Mouse (Mus musculus) spleen, adult 12 weeks (tissue): Measurements from ENCODE around the gene Dbi.

Source experiments
- DNase-seq: peaks from one replicate; pipeline ENCODE4 v3.0.0; 2022; ENCODE audit warnings: low spot score

The Dbi gene

DNA sequence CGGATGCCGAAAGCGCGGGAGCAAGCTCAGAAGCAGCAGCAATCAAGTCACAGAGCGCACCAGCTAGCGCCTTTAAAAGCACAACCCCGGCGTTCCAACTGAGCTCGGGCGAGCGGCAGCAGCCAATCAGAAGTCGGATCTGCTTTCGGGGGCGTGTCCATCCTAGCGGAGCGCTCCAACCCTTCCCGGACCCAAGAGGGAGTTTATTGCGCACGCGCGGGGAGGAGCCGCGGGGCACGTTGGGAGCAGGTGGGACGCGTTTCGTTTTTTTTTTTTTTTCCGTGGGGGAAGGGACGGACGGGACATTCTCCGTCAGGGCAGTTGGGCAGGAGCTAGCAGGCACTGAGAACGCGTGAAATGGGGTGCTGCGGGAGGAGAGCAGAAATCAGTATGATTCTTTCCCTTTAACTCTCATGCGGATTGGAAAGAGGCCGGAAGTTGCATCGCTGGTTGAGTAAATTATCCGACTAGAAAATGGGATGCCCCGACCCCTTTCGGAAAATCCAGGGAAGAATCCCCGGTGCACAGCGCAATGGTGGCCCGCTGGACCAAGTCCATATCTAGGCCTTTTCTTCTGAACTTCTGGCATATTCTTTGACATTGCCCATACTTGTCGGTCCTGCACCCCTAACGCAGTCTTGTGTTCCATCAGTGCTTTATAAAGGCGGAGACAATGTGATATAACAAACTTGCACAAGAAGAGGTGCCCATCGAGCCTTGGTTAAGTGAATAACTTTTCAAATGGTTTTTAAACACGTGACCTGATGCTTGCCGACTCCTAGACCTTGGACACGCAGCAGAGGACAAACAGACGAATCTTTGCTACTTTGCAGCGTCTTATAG, at the start of gene Dbi, which contains the start of gene 3110009E18Rik:
TSS of gene Dbi (minus strand) at position 110 of the 843 bp plus-strand sequence.
TSS of gene 3110009E18Rik (plus strand) at position 219 of the 843 bp plus-strand sequence.
- peak; percentile 86 for DNase-seq

GRCm38 (mm10) chr1:120170307-120170706, 49.4 kb upstream of the Dbi start:
- no peak for DNase-seq

DNA sequence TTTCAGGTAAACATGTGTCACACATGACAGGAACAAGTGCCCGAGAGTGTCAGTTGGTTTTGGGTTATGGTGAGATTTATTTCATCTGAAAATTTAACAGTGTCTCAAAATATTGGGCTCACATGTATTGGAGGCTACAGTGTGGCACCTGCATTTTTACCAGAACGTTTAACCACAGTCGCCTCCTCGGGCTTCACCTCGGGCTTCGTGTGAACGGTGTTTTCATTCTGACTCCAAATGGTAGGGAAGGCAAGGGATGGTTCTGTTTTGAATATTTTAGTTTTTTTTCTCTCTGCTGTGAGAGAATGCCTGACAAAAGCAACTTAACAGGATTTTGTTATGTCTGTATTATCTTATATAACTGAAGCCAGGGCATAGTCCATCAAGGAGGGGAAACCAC, 47.8 kb upstream of the Dbi start:
- no peak for DNase-seq

DNA sequence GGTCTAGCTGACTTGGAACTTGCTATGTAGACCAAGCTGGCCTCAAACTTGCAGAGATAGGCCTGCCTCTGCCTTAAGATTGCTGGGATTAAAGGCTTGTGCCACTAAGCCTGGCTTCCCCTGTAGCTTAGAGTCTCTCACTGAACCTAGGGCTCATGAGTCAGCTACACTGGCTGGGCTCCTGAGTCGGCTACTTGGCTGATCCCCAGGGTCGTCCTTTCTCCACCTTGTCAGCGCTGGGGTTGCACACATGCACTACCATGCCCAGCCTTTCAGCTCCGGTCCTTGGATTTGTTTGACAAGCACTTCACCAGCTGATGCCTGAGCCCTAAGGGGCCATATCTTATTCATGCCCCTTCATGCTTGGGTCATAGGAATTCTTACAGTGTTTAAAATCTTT, 47.1 kb upstream of the Dbi start:
- DNase-seq = no peak

DNA sequence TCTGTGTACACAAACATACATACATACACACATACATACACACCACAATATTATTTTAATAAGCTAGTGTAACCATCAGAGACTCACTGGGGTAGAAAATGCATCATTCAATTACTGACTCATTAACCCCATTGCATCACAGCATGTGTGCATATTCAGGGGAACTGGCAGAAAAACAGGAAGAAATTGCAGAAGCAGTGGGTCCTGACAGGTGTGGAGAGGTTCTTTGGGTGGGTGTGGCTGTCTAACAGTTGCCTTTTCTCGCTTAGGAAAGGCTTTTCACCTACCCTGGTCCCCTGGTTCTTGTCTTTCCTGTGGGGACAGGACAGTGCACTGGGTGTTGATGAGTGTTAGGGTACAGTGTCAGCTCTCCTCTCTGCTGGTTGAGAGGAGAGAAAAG, 41.7 kb upstream of the Dbi start:
- no peak for DNase-seq

GRCm38 (mm10) chr1:120161502-120161901, 40.6 kb upstream of the Dbi start:
- DNase-seq = no peak

GRCm38 (mm10) chr1:120158474-120159127, 37.7 kb upstream of the Dbi start:
- no peak for DNase-seq

DNA sequence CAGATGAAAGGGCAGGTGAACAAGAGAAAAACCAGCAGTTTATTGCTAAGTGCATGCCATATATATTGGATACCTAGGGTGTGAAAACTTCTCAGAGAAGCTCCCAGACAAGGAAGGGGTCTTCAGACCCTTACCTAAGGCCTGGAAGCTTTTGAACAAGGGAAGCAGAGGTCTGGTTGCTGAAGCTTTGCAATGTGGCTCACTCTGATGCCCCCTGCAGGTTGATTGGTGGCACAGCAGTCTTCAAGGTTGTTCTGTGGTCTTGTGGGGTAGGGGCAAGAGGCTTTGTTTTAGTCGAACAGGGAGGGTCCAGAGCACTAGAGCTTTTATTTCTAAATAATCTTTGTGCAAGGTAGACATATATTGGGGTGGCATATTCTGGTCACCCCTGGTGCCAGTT, 34.4 kb upstream of the Dbi start:
- DNase-seq = no peak

DNA sequence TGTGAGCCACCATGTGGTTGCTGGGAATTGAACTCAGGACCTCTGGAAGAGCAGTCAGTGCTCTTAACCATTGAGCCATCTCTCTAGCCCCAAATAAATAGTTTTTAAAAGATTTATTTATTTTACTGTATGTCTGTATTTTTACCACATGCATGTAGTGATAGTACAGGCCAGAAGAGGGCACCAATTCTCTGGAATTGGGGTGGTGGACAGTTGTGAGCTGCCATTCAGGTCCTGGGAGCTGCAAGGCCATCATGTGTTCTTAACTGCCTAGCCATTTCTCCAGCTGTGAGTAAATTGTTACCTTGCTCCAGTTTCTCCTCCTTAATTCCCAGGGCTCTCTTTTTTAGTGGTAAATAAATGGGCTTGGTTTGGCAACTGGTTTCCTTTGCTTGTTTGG, 33.4 kb upstream of the Dbi start:
- no peak for DNase-seq

- DNase-seq = no peak
Measured at GRCm38 (mm10) chr1:120146994-120147393, 26.1 kb upstream of the Dbi start.

GRCm38 (mm10) chr1:120145527-120146216, 24.8 kb upstream of the Dbi start:
- DNase-seq = no peak

- DNase-seq = no peak
Measured at GRCm38 (mm10) chr1:120142551-120142950, 21.7 kb upstream of the Dbi start.

- no peak for DNase-seq
Measured at GRCm38 (mm10) chr1:120140144-120140693, 19.3 kb upstream of the Dbi start.

DNA sequence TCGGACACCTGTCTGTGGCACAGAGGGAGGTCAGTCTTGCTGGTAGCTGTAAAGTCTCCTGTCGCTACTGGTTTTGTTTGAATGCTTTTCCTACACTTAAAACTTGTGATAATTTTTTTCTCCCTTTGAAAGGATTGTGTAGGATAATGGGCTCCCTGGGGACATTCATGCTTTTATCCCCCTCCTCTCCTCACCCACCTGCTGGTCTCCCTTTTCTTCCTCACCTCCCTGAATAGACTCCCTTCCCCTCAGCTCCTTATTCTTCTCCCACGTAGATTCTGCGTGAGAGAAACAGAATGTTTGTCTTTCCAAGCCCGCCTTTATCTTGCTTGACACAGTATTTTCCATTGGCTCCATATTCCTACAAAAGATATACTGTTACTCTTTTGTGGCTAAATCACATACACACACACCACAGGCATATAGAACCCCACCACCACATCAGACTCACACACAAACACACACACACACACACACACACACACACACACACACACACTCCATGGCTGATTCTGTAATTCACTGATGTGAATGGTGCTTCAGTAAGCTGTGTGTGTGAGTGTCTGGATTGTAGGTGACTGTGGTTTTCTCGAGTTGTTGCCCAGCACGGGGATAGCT, 18.2 kb upstream of the Dbi start:
- no peak for DNase-seq

- no peak for DNase-seq
Measured at GRCm38 (mm10) chr1:120135934-120136786, 15.3 kb upstream of the Dbi start.

DNA sequence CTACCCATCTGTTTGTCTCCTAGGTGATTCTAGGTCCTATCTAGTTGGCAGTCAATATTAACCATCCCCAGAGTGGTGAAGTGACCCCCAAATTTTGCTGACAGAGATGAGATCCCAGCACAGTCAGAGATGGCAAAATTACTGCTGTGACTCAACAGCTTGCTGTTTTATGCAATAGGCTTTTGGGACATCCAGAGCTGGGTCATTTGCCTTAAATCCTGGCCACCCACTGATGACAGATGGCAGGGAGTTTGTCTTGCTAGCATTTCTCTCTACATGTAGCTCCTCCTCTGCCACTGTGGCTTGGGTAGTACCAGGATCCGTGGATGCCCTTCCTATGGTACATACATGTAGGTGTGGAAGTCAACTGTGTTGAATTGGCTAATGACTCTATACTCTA, 11.5 kb upstream of the Dbi start:
- no peak for DNase-seq

GRCm38 (mm10) chr1:120126318-120126717, 5.4 kb upstream of the Dbi start:
- DNase-seq = no peak

- no peak for DNase-seq
Measured at GRCm38 (mm10) chr1:120125471-120125870, 4.6 kb upstream of the Dbi start.

DNA sequence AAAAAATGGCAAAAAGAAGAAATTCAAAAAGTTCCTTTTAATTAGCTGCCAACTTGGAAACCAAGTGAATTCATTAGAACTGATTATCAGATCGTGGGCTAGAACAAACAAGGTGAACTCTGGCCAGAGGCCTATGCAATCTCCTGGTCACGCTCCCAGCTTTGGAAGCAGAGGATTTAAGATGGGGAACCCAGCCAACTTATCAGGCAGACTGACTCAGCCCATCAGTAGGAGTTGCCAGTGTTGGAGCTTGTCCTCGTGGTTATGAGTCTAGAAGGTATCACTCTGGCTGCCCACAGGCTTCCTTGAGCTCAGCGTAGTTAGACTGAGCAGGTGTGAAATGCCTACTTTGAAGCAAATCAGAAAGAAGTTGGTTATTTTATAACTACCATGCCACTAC, 4.0 kb upstream of the Dbi start:
- DNase-seq = no peak

GRCm38 (mm10) chr1:120122634-120123383, 1.9 kb upstream of the Dbi start:
- no peak for DNase-seq
